Mouse (Mus musculus): ENCODE measurements around the gene Ttc21b. TPM values are rescaled to one million over a fixed set of nuclear protein-coding genes. Genes with fewer than 3 reads are reported as not detected.
"Not testable (repeated sequence)": the region's sequence is repeated elsewhere in the genome, so short reads cannot be mapped to it uniquely, and the experiment has no call there.

Ttc21b gene
- polyA plus RNA-seq, 1 experiment from 2014 or later, result 15.2 TPM

- Histone ChIP-seq H3K4me3 (ENCODE audit: low read length) (no peak overlapping the region), H3K27me3 (ENCODE audit: insufficient read depth, low read length) (no peaks in the 10 kb centered on the region), H3K4me1 (ENCODE audit: insufficient read depth, low read length) (no peaks in the 10 kb centered on the region), H3K4me2 (replicated peaks; ENCODE audit: low read depth, low read length) (no peak overlapping the region), H3K36me3 (ENCODE audit: insufficient read depth, low read length) (peaks cover 15% of the 10 kb centered on the region; the same call in 1 of the 2 replicates), H3K9me3 (ENCODE audit: low read length) (no peaks in the 10 kb centered on the region), H3K27ac (ENCODE audit: low read length) (no peak overlapping the region), H3K9ac (replicated peaks; ENCODE audit: low read length) (no peak overlapping the region)
- WGBS, result 48% methylated on average over 3 of the region's 3 CpGs
- ATAC-seq (ENCODE audit: low FRiP score, low TSS enrichment), result no peak
Observed at GRCm38 (mm10) chr2:66200195-66200594, 56.2 kb downstream of the Ttc21b start.

GRCm38 (mm10) chr2:66191691-66192100 lies 64.7 kb downstream of the Ttc21b start:
- WGBS, result 48% methylated on average over 13 of the region's 13 CpGs
- Histone ChIP-seq H3K4me3 (ENCODE audit: low read length) (no peak overlapping the region), H3K9me3 (ENCODE audit: low read length) (no peaks in the 10 kb centered on the region), H3K4me2 (replicated peaks; ENCODE audit: low read depth, low read length) (peak overlapping the region; percentile 14; the same call in 1 of the 2 replicates), H3K36me3 (ENCODE audit: insufficient read depth, low read length) (peaks cover 5% of the 10 kb centered on the region; the same call in 1 of the 2 replicates), H3K27me3 (ENCODE audit: insufficient read depth, low read length) (no peaks in the 10 kb centered on the region), H3K9ac (replicated peaks; ENCODE audit: low read length) (no peak overlapping the region), H3K27ac (ENCODE audit: low read length) (no peak overlapping the region), H3K4me1 (ENCODE audit: insufficient read depth, low read length) (no peaks in the 10 kb centered on the region)
- no peak for ATAC-seq (ENCODE audit: low FRiP score, low TSS enrichment)

GRCm38 (mm10) chr2:66190157-66190556 lies 66.3 kb downstream of the Ttc21b start:
- Histone ChIP-seq H3K9me3 (ENCODE audit: low read length) (no peaks in the 10 kb centered on the region), H3K9ac (replicated peaks; ENCODE audit: low read length) (no peak overlapping the region), H3K4me2 (replicated peaks; ENCODE audit: low read depth, low read length) (no peak overlapping the region), H3K36me3 (ENCODE audit: insufficient read depth, low read length) (no peaks in the 10 kb centered on the region; the same call in 1 of the 2 replicates), H3K4me1 (ENCODE audit: insufficient read depth, low read length) (no peaks in the 10 kb centered on the region), H3K27me3 (ENCODE audit: insufficient read depth, low read length) (no peaks in the 10 kb centered on the region), H3K27ac (ENCODE audit: low read length) (no peak overlapping the region), H3K4me3 (ENCODE audit: low read length) (no peak overlapping the region)
- 95% methylated on average over 5 of the region's 5 CpGs for WGBS
- ATAC-seq (ENCODE audit: low FRiP score, low TSS enrichment), result no peak

DNA sequence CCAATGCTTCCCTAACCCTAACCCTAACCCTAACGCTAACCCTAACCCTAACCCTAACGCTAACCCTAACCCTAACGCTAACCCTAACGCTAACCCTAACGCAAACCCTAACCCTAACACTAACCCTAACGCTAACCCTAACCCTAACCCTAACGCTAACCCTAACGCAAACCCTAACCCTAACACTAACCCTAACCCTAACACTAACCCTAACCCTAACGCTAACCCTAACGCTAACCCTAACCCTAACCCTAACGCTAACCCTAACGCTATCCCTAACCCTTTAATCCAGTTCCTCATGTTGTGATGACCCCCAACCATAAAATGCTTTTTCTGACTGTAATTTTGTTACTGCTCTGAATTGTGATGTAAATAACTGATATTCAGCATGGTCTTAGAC lies 67.2 kb downstream of the Ttc21b start:
- not testable (repeated sequence) for H3K36me3 ChIP-seq (ENCODE audit: insufficient read depth, low read length); H3K4me3 ChIP-seq (ENCODE audit: low read length); H3K9me3 ChIP-seq (ENCODE audit: low read length); H3K27me3 ChIP-seq (ENCODE audit: insufficient read depth, low read length); ATAC-seq (ENCODE audit: low FRiP score, low TSS enrichment); H3K27ac ChIP-seq (ENCODE audit: low read length); H3K4me1 ChIP-seq (ENCODE audit: insufficient read depth, low read length); H3K4me2 ChIP-seq (replicated peaks; ENCODE audit: low read depth, low read length); H3K9ac ChIP-seq (replicated peaks; ENCODE audit: low read length)
- over 99% methylated on average over 12 of the region's 12 CpGs for WGBS

- no peak overlapping the region for H3K9ac ChIP-seq (replicated peaks; ENCODE audit: low read length)
- no peak overlapping the region for H3K4me2 ChIP-seq (replicated peaks; ENCODE audit: low read depth, low read length)
- H3K4me1 ChIP-seq (ENCODE audit: insufficient read depth, low read length), result no peaks in the 10 kb centered on the region
- peak; percentile 92 for ATAC-seq (ENCODE audit: low FRiP score, low TSS enrichment)
- WGBS, result 39% methylated on average over 6 of the region's 6 CpGs
- H3K27ac ChIP-seq (ENCODE audit: low read length), result no peak overlapping the region
- H3K27me3 ChIP-seq (ENCODE audit: insufficient read depth, low read length), result no peaks in the 10 kb centered on the region
- H3K36me3 ChIP-seq (ENCODE audit: insufficient read depth, low read length), result peaks cover 3% of the 10 kb centered on the region; the same call in 1 of the 2 replicates
- H3K9me3 ChIP-seq (ENCODE audit: low read length), result no peaks in the 10 kb centered on the region
- no peak overlapping the region for H3K4me3 ChIP-seq (ENCODE audit: low read length)
Observed at GRCm38 (mm10) chr2:66187520-66187919, 68.9 kb downstream of the Ttc21b start.

- Histone ChIP-seq H3K4me2 (replicated peaks; ENCODE audit: low read depth, low read length) (no peak overlapping the region), H3K4me3 (ENCODE audit: low read length) (no peak overlapping the region), H3K27me3 (ENCODE audit: insufficient read depth, low read length) (no peaks in the 10 kb centered on the region), H3K27ac (ENCODE audit: low read length) (no peak overlapping the region), H3K9me3 (ENCODE audit: low read length) (no peaks in the 10 kb centered on the region), H3K36me3 (ENCODE audit: insufficient read depth, low read length) (peaks cover 3% of the 10 kb centered on the region; the same call in 1 of the 2 replicates), H3K9ac (replicated peaks; ENCODE audit: low read length) (no peak overlapping the region), H3K4me1 (ENCODE audit: insufficient read depth, low read length) (peaks cover 5% of the 10 kb centered on the region; the same call in 1 of the 2 replicates)
- peak; percentile 66; the same call in 1 of the 2 replicates for ATAC-seq (ENCODE audit: low FRiP score, low TSS enrichment)
- WGBS, result 80% methylated on average over 7 of the region's 7 CpGs
Observed at GRCm38 (mm10) chr2:66184431-66185164, 71.8 kb downstream of the Ttc21b start.

DNA sequence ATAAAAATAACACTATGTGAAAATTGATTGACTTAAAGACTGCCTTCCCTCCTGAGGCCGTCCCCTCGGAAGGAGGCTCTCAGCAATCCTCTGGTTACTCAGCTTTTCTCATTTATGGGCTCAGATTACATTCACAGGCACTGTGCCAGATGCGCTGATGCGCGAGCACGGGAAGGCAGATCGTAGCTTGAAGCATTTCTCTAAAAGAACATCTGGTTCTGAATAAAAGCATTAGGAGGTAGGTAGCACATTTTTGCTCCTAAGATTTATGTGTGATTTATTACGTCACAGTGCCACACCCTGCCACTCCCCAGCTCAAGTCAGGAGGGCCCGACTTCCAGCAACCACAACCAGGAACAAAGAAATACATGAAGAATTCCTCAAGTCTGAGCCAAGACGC lies 76.1 kb downstream of the Ttc21b start:
- peak; percentile 79 for ATAC-seq (ENCODE audit: low FRiP score, low TSS enrichment)
- no peaks in the 10 kb centered on the region for H3K27me3 ChIP-seq (ENCODE audit: insufficient read depth, low read length)
- H3K9ac ChIP-seq (replicated peaks; ENCODE audit: low read length), result no peak overlapping the region
- H3K36me3 ChIP-seq (ENCODE audit: insufficient read depth, low read length), result 0 out of 2 replicates have a peak, but pooled peaks cover 3% of the 10 kb centered on the region
- H3K4me3 ChIP-seq (ENCODE audit: low read length), result no peak overlapping the region
- peak overlapping the region; percentile 33; the same call in 1 of the 2 replicates for H3K4me2 ChIP-seq (replicated peaks; ENCODE audit: low read depth, low read length)
- H3K27ac ChIP-seq (ENCODE audit: low read length), result no peak overlapping the region
- H3K4me1 ChIP-seq (ENCODE audit: insufficient read depth, low read length), result peaks cover 5% of the 10 kb centered on the region; the same call in 1 of the 2 replicates
- H3K9me3 ChIP-seq (ENCODE audit: low read length), result no peaks in the 10 kb centered on the region
- WGBS, result 14% methylated on average over 10 of the region's 10 CpGs

GRCm38 (mm10) chr2:66179782-66180181 lies 76.6 kb downstream of the Ttc21b start:
- Histone ChIP-seq H3K27ac (ENCODE audit: low read length) (no peak overlapping the region), H3K36me3 (ENCODE audit: insufficient read depth, low read length) (0 out of 2 replicates have a peak, but pooled peaks cover 3% of the 10 kb centered on the region), H3K4me2 (replicated peaks; ENCODE audit: low read depth, low read length) (0 out of 2 replicates have a peak overlapping the region, but pooled peaks have one; percentile 16), H3K4me3 (ENCODE audit: low read length) (peak overlapping the region; percentile 16; the same call in 1 of the 2 replicates), H3K4me1 (ENCODE audit: insufficient read depth, low read length) (peaks cover 5% of the 10 kb centered on the region; the same call in 1 of the 2 replicates), H3K27me3 (ENCODE audit: insufficient read depth, low read length) (no peaks in the 10 kb centered on the region), H3K9ac (replicated peaks; ENCODE audit: low read length) (no peak overlapping the region), H3K9me3 (ENCODE audit: low read length) (no peaks in the 10 kb centered on the region)
- ATAC-seq (ENCODE audit: low FRiP score, low TSS enrichment), result no peak
- WGBS, result 49% methylated on average over 10 of the region's 10 CpGs

DNA sequence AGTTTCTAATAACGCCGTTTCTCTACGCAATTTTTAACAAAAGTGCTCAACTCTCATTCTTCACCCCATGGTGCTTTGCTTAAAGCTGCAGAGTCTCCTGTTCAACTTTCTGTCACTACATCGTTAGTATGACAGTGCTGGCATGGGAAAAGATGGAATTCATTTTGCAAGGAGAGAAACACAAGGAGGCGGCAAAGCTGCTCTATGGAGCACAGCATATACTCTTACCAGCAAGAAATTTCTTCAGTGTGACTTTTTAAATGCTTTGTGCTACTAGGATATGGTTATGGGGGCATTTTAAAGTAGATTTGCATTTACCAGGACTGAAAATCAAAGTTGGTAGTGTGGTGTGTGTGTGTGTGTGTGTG lies 77.6 kb downstream of the Ttc21b start:
- no peaks in the 10 kb centered on the region for H3K36me3 ChIP-seq (ENCODE audit: insufficient read depth, low read length)
- peaks cover 6% of the 10 kb centered on the region; the same call in 1 of the 2 replicates for H3K27me3 ChIP-seq (ENCODE audit: insufficient read depth, low read length)
- no peak overlapping the region for H3K9ac ChIP-seq (replicated peaks; ENCODE audit: low read length)
- no peaks in the 10 kb centered on the region for H3K9me3 ChIP-seq (ENCODE audit: low read length)
- no peak for ATAC-seq (ENCODE audit: low FRiP score, low TSS enrichment)
- 88% methylated on average over 5 of the region's 5 CpGs for WGBS
- no peak overlapping the region for H3K4me2 ChIP-seq (replicated peaks; ENCODE audit: low read depth, low read length)
- H3K4me3 ChIP-seq (ENCODE audit: low read length), result no peak overlapping the region
- peaks cover 5% of the 10 kb centered on the region; the same call in 1 of the 2 replicates for H3K4me1 ChIP-seq (ENCODE audit: insufficient read depth, low read length)
- no peak overlapping the region for H3K27ac ChIP-seq (ENCODE audit: low read length)

Data from kidney, embryonic 16.5 days (tissue).